Mouse (Mus musculus) E14TG2a.4 (cell line): Measurements from ENCODE around the gene Phb2.

ENCODE experiments used
- CTCF ChIP-seq: conservative IDR thresholded peaks from 2 replicates; pipeline ENCODE4 v1.5.1; 2014; ENCODE audit warnings: low read length
- NANOG ChIP-seq: IDR thresholded peaks from 2 replicates; pipeline ENCODE4 v1.6.1; 2014; ENCODE audit warnings: borderline replicate concordance, low read length, mixed read lengths
- POU5F1 ChIP-seq: IDR thresholded peaks from 2 replicates; pipeline ENCODE4 v1.6.1; 2014; ENCODE audit warnings: low read length, borderline replicate concordance

GRCm38 (mm10) chr6:124664256-124664655 lies 47.9 kb upstream of the Phb2 start:
- TF ChIP-seq CTCF (no peak), POU5F1 (no peak), NANOG (no peak)
